Mouse (Mus musculus): ENCODE data around the gene Copz1. TPM values are rescaled to one million over a fixed set of nuclear protein-coding genes. Genes with fewer than 3 reads are reported as not detected.

The Copz1 gene
- polyA plus RNA-seq, 1 experiment from 2014 or later, result 231 TPM

DNA sequence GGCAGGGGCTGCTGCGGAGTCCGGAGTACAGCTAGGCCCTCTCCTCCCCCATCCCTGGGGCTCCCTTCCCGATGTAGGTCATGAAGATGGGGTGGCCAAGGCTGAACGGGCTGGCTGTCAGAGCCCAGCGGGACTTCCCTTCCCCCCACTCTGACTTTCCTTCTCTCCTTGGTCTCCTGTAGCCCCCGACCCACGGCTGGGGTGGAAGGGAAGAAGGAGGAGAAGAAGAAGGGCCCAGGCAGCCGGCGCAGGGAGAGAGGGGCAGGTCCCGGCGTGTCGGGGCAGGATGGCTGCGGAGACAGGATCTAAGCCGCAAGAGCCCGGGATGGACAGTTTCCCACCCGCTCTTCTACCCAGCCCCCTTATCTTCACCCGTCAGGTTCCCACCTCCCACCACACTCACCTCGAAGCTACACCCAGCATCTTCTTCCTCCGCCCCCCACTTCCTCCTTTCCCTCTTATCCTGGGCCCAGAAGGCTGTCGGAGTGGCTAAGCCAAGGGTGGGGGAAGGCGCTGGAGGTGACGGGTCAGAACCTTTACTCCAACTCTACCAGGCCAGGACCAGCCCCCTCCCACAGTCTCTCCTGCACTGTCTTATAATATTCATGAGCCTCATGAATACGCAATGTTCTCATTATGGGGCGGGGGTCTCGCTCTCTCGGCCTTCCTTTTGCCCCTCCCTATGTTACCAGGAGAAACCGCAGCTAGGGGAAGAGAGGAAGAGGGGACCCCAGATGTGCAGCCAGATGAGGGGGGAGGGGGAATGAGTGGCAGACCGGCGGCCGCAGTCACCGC lies 66.8 kb downstream of the Copz1 start:
- Histone ChIP-seq H3K9me3 (ENCODE audit: control insufficient read depth, low read length) (no peaks in the 10 kb centered on the region), H3K9ac (replicated peaks; ENCODE audit: low read length) (peak overlapping the region; percentile 59), H3K36me3 (ENCODE audit: control insufficient read depth, insufficient read depth, low read length) (no peaks in the 10 kb centered on the region), H3K27me3 (ENCODE audit: control insufficient read depth, insufficient read depth, low read length) (peaks cover 7% of the 10 kb centered on the region; the same call in 1 of the 2 replicates), H3K27ac (replicated peaks; ENCODE audit: low read depth, low read length) (no peak overlapping the region), H3K4me2 (ENCODE audit: low read length) (peak overlapping the region; percentile 59), H3K4me3 (replicated peaks; ENCODE audit: low read depth, low read length) (peak overlapping the region; percentile 52), H3K4me1 (ENCODE audit: control insufficient read depth, insufficient read depth, low read length) (peaks cover 7% of the 10 kb centered on the region)
- DNase-seq (peak; percentile 66), ATAC-seq (ENCODE audit: low FRiP score, low TSS enrichment) (peak; percentile 26)
- WGBS, result 1% methylated on average over 29 of the region's 31 CpGs

DNA sequence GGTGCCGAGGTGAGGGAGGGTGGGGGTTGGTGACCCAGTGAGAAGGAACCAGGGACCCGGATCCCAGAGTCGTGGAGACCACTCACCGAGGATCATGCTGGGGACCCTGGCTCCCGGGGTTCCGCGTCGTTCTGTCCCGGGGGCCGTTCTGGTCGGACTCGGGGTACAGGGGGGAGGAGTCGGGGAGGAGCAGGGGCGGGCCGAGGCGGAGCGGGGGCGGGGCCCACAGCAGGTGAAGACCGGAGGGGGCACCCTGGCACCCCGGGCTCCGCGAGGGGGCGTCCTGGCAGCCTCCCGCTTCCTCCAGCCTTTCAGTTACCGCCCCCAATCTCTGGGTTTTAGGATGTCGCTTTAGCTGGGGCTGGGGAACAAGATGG lies 67.4 kb downstream of the Copz1 start, which contains the start of gene Zfp385a:
TSS of gene Zfp385a (minus strand) at position 133 of the 377 bp plus-strand sequence.
- H3K27me3 ChIP-seq (ENCODE audit: control insufficient read depth, insufficient read depth, low read length), result peaks cover 7% of the 10 kb centered on the region; the same call in 1 of the 2 replicates
- H3K36me3 ChIP-seq (ENCODE audit: control insufficient read depth, insufficient read depth, low read length), result no peaks in the 10 kb centered on the region
- H3K9ac ChIP-seq (replicated peaks; ENCODE audit: low read length), result peak within 1 kb of the TSS; percentile 59
- H3K4me3 ChIP-seq (replicated peaks; ENCODE audit: low read depth, low read length), result peak within 1 kb of the TSS; percentile 52
- H3K4me1 ChIP-seq (ENCODE audit: control insufficient read depth, insufficient read depth, low read length), result peaks cover 5% of the 10 kb centered on the region
- H3K4me2 ChIP-seq (ENCODE audit: low read length), result peak within 1 kb of the TSS; percentile 59
- under 1% methylated on average over 25 of the region's 26 CpGs for whole genome bisulfite sequencing
- H3K27ac ChIP-seq (replicated peaks; ENCODE audit: low read depth, low read length), result no peak within 1 kb of the TSS
- DNase-seq (peak; percentile 76), ATAC-seq (ENCODE audit: low FRiP score, low TSS enrichment) (peak; percentile 57)
- no peaks in the 10 kb centered on the region for H3K9me3 ChIP-seq (ENCODE audit: control insufficient read depth, low read length)

DNA sequence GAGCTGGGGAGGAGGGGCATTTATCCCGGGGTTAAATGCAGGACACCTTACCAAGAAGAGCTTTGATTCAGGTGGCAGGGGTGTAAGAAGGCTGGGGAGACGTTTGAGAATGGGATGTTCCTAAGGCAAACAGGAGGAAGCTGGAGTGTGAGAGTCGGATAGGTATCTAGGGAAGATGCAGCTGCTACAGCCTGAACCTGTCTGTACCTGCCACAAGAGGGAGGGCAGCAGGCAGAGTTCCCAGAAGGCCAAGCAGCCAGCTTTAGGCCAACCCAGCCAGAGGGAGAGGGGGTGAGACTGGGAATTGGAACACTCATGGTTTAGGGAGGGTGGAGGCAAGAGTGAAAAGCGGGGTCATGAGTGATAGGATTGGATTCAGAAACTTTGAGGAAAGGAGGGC lies 68.3 kb downstream of the Copz1 start:
- no peaks in the 10 kb centered on the region for H3K36me3 ChIP-seq (ENCODE audit: control insufficient read depth, insufficient read depth, low read length)
- H3K27me3 ChIP-seq (ENCODE audit: control insufficient read depth, insufficient read depth, low read length), result peaks cover 7% of the 10 kb centered on the region; the same call in 1 of the 2 replicates
- H3K4me2 ChIP-seq (ENCODE audit: low read length), result peak overlapping the region; percentile 59
- WGBS, result 18% methylated on average over 4 of the region's 4 CpGs
- H3K9me3 ChIP-seq (ENCODE audit: control insufficient read depth, low read length), result no peaks in the 10 kb centered on the region
- no peak overlapping the region for H3K4me3 ChIP-seq (replicated peaks; ENCODE audit: low read depth, low read length)
- DNase-seq (no peak), ATAC-seq (ENCODE audit: low FRiP score, low TSS enrichment) (no peak)
- peaks cover 5% of the 10 kb centered on the region for H3K4me1 ChIP-seq (ENCODE audit: control insufficient read depth, insufficient read depth, low read length)
- no peak overlapping the region for H3K27ac ChIP-seq (replicated peaks; ENCODE audit: low read depth, low read length)
- no peak overlapping the region for H3K9ac ChIP-seq (replicated peaks; ENCODE audit: low read length)

DNA sequence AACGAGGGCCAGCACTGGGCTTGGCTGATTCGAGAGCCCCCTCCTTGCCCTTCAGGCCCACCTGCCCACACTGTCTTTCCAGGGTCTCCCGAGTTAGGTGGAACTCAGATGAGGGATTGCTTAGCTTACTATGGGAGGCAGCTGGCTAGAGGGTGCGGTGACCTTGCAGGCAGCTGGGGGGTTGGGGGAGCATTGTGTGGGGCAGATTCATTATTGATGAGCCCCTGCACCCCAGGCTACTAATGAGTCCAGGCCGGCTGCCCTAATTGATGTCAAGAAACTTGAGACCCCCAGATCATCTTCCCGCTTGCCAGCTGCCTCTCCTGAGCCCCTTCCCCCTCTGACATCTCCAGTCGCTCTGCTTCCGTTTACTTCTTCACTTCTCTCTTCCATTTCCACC lies 69.0 kb downstream of the Copz1 start:
- 44% methylated on average over 8 of the region's 8 CpGs for WGBS
- no peaks in the 10 kb centered on the region for H3K9me3 ChIP-seq (ENCODE audit: control insufficient read depth, low read length)
- H3K9ac ChIP-seq (replicated peaks; ENCODE audit: low read length), result no peak overlapping the region
- H3K27ac ChIP-seq (replicated peaks; ENCODE audit: low read depth, low read length), result no peak overlapping the region
- no peak for ATAC-seq (ENCODE audit: low FRiP score, low TSS enrichment)
- H3K36me3 ChIP-seq (ENCODE audit: control insufficient read depth, insufficient read depth, low read length), result no peaks in the 10 kb centered on the region
- H3K4me2 ChIP-seq (ENCODE audit: low read length), result no peak overlapping the region
- DNase-seq, result no peak
- no peak overlapping the region for H3K4me3 ChIP-seq (replicated peaks; ENCODE audit: low read depth, low read length)
- peaks cover 7% of the 10 kb centered on the region; the same call in 1 of the 2 replicates for H3K27me3 ChIP-seq (ENCODE audit: control insufficient read depth, insufficient read depth, low read length)
- peaks cover 5% of the 10 kb centered on the region for H3K4me1 ChIP-seq (ENCODE audit: control insufficient read depth, insufficient read depth, low read length)

DNA sequence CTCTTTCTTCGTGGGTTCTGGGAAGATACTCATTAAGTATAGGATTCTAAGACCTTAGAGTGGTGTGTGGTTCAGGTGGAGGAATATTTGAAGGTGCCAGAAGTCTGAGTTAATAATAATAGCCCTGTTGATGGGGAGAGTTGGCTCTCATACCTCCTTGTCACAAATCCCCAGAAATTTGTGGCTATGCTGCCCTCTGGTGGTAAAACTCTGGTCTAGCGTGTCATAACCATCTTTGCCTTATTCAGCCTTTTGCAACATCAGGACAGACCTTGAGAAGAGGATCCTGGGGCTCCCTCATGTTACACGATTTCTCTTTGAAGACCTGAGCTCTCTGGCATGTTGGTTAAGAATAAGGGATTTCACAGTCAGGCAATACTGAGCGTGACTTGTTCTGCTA lies 69.9 kb downstream of the Copz1 start:
- WGBS, result 15% methylated on average over 4 of the region's 4 CpGs
- DNase-seq, result peak; percentile 95
- Histone ChIP-seq H3K9me3 (ENCODE audit: control insufficient read depth, low read length) (no peaks in the 10 kb centered on the region), H3K9ac (replicated peaks; ENCODE audit: low read length) (no peak overlapping the region), H3K4me2 (ENCODE audit: low read length) (no peak overlapping the region), H3K36me3 (ENCODE audit: control insufficient read depth, insufficient read depth, low read length) (no peaks in the 10 kb centered on the region), H3K4me3 (replicated peaks; ENCODE audit: low read depth, low read length) (no peak overlapping the region), H3K27me3 (ENCODE audit: control insufficient read depth, insufficient read depth, low read length) (peaks cover 7% of the 10 kb centered on the region; the same call in 1 of the 2 replicates), H3K27ac (replicated peaks; ENCODE audit: low read depth, low read length) (no peak overlapping the region), H3K4me1 (ENCODE audit: control insufficient read depth, insufficient read depth, low read length) (peaks cover 5% of the 10 kb centered on the region)
- no peak for ATAC-seq (ENCODE audit: low FRiP score, low TSS enrichment)

DNA sequence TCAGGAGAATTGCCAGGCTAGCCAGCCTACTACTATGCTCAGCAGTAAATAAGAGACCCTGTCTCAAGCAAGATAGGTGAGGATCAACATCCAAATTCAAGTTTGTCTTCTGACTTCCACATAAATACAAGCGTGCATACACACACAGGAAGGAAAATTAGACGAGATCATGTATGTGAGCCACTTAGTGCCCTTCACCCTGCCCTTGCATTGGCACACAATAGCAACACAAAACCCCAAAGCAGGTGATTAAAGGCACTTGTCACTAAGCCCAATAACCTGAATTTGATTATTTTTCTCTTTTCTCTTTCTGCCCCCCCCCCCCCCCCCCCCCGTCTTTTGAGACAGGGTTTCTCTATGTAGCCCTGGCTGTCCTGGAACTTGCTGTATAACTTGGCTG lies 70.5 kb downstream of the Copz1 start:
- 77% methylated on average over 3 of the region's 3 CpGs for WGBS
- no peak overlapping the region for H3K9ac ChIP-seq (replicated peaks; ENCODE audit: low read length)
- ATAC-seq (ENCODE audit: low FRiP score, low TSS enrichment), result no peak

DNA sequence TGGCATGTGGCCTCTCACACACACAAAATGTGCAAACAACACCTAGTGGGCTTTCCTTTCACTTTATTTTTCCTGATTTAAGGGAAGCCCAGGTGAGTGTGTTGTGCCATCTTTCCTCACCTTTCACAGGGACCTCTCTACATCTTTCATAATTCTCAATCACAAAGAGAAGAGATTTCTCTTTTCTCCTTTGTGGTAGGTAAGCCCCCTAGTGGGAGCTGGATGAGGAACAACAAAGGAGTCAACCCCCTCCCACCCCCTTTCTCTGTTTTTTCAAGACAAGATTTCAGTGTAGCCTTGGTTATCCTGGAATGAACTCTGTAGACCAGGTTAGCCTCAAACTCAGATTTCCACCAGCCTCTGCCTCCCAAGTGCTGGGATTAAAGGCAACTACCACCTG lies 71.0 kb downstream of the Copz1 start:
- H3K9me3 ChIP-seq (ENCODE audit: control insufficient read depth, low read length), result no peaks in the 10 kb centered on the region

More for the DNA sequence above, 70.5 kb downstream of the Copz1 start:
- peaks cover 7% of the 10 kb centered on the region; the same call in 1 of the 2 replicates for H3K27me3 ChIP-seq (ENCODE audit: control insufficient read depth, insufficient read depth, low read length)
- H3K36me3 ChIP-seq (ENCODE audit: control insufficient read depth, insufficient read depth, low read length), result no peaks in the 10 kb centered on the region
- H3K4me3 ChIP-seq (replicated peaks; ENCODE audit: low read depth, low read length), result no peak overlapping the region
- no peak overlapping the region for H3K4me2 ChIP-seq (ENCODE audit: low read length)
- H3K9me3 ChIP-seq (ENCODE audit: control insufficient read depth, low read length), result no peaks in the 10 kb centered on the region
- DNase-seq, result no peak
- H3K27ac ChIP-seq (replicated peaks; ENCODE audit: low read depth, low read length), result no peak overlapping the region
- H3K4me1 ChIP-seq (ENCODE audit: control insufficient read depth, insufficient read depth, low read length), result peaks cover 5% of the 10 kb centered on the region

DNA sequence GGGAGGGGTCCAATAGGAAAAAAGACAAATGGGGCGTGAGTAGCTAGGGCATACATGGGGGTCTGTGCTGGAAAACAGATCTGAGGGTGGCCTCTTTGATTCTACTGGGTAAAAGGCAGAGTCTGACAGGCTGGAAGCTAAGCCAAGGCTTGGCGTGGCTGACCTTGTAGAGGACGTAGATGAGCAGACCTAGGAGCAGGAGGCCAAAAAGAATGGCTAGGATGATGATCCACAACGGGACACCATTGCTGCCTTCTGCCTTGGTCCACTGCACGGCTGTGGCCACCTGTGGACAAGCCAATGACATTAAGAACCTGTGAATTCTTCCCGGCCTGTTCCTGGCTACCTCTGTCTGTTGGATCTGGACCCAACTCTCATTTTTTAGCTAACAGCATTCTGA lies 73.3 kb downstream of the Copz1 start:
- Histone ChIP-seq H3K4me3 (replicated peaks; ENCODE audit: low read depth, low read length) (no peak overlapping the region), H3K27ac (replicated peaks; ENCODE audit: low read depth, low read length) (no peak overlapping the region), H3K36me3 (ENCODE audit: control insufficient read depth, insufficient read depth, low read length) (no peaks in the 10 kb centered on the region), H3K27me3 (ENCODE audit: control insufficient read depth, insufficient read depth, low read length) (peaks cover 7% of the 10 kb centered on the region; the same call in 1 of the 2 replicates), H3K9ac (replicated peaks; ENCODE audit: low read length) (no peak overlapping the region), H3K9me3 (ENCODE audit: control insufficient read depth, low read length) (no peaks in the 10 kb centered on the region), H3K4me2 (ENCODE audit: low read length) (no peak overlapping the region), H3K4me1 (ENCODE audit: control insufficient read depth, insufficient read depth, low read length) (no peaks in the 10 kb centered on the region)
- WGBS, result 95% methylated on average over 6 of the region's 6 CpGs
- no peak for DNase-seq
- no peak for ATAC-seq (ENCODE audit: low FRiP score, low TSS enrichment)

More for the DNA sequence above, 71.0 kb downstream of the Copz1 start:
- ATAC-seq (ENCODE audit: low FRiP score, low TSS enrichment) (no peak), DNase-seq (no peak)
- Histone ChIP-seq H3K4me1 (ENCODE audit: control insufficient read depth, insufficient read depth, low read length) (peaks cover 5% of the 10 kb centered on the region), H3K27me3 (ENCODE audit: control insufficient read depth, insufficient read depth, low read length) (peaks cover 7% of the 10 kb centered on the region; the same call in 1 of the 2 replicates), H3K4me2 (ENCODE audit: low read length) (no peak overlapping the region), H3K4me3 (replicated peaks; ENCODE audit: low read depth, low read length) (no peak overlapping the region), H3K9ac (replicated peaks; ENCODE audit: low read length) (no peak overlapping the region), H3K27ac (replicated peaks; ENCODE audit: low read depth, low read length) (no peak overlapping the region), H3K36me3 (ENCODE audit: control insufficient read depth, insufficient read depth, low read length) (no peaks in the 10 kb centered on the region)

DNA sequence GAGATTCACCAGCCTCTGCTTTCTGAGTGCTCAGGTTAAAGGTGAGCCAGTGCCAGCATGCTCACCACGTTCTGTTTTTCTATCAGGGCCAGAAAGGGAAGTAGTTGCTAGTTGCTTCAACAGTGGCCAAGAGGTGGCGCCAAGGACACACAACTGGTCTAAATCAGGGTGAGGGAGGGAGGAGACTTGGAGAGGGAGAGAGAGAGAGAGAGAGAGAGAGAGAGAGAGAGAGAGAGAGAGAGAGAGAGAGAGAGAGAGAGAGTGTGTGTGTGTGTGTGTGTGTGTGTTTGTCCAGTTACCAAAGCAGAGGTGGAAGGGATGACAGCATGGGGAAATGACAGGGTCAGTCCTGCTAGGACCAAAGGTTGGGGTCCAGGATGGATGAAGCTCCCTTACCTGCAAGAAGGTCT lies 74.8 kb downstream of the Copz1 start:
- H3K4me3 ChIP-seq (replicated peaks; ENCODE audit: low read depth, low read length), result no peak overlapping the region
- H3K27ac ChIP-seq (replicated peaks; ENCODE audit: low read depth, low read length), result no peak overlapping the region
- no peak overlapping the region; the same call in 1 of the 2 replicates for H3K9ac ChIP-seq (replicated peaks; ENCODE audit: low read length)
- no peaks in the 10 kb centered on the region for H3K4me1 ChIP-seq (ENCODE audit: control insufficient read depth, insufficient read depth, low read length)
- ATAC-seq (ENCODE audit: low FRiP score, low TSS enrichment) (no peak), DNase-seq (peak; percentile 84)
- no peaks in the 10 kb centered on the region for H3K27me3 ChIP-seq (ENCODE audit: control insufficient read depth, insufficient read depth, low read length)
- WGBS, result 2% methylated on average over 2 of the region's 2 CpGs
- H3K9me3 ChIP-seq (ENCODE audit: control insufficient read depth, low read length), result no peaks in the 10 kb centered on the region
- H3K36me3 ChIP-seq (ENCODE audit: control insufficient read depth, insufficient read depth, low read length), result no peaks in the 10 kb centered on the region
- H3K4me2 ChIP-seq (ENCODE audit: low read length), result no peak overlapping the region

All from midbrain, embryonic 14.5 days (tissue).